Mouse (Mus musculus): ENCODE results near the gene Tfap2e. TPM values are rescaled to one million over a fixed set of nuclear protein-coding genes. Genes with fewer than 3 reads are reported as not detected.

Gene Tfap2e
- polyA plus RNA-seq, 1 experiment = 0.06 TPM

- TF ChIP-seq POLR2A (IDR thresholded peaks at IDR 0.05; ENCODE audit: control insufficient read depth, low read depth, low read length) = no peak
- TF ChIP-seq CTCF (IDR thresholded peaks at IDR 0.05; ENCODE audit: control insufficient read depth, insufficient read depth, insufficient replicate concordance, low read depth, low read length) = no peak
- no peak overlapping the region for H3K27ac ChIP-seq (ENCODE audit: control insufficient read depth, insufficient read depth, low read depth, low read length)
- H3K27me3 ChIP-seq (ENCODE audit: control insufficient read depth, insufficient read depth, low read length) = no peaks in the 10 kb centered on the region
- H3K4me1 ChIP-seq (ENCODE audit: control insufficient read depth, insufficient read depth, low read length) = peaks cover 11% of the 10 kb centered on the region
- H3K36me3 ChIP-seq (ENCODE audit: control insufficient read depth, insufficient read depth, low read length) = peaks cover 4% of the 10 kb centered on the region
- no peak overlapping the region for H3K4me3 ChIP-seq (ENCODE audit: control insufficient read depth, low read depth, low read length)
These were observed 20.7 kb upstream of the Tfap2e start for GRCm38 (mm10) chr4:126756766-126757165.

GRCm38 (mm10) chr4:126754736-126755374 lies 18.8 kb upstream of the Tfap2e start:
- Histone ChIP-seq H3K27me3 (ENCODE audit: control insufficient read depth, insufficient read depth, low read length) (no peaks in the 10 kb centered on the region), H3K4me3 (ENCODE audit: control insufficient read depth, low read depth, low read length) (no peak overlapping the region), H3K36me3 (ENCODE audit: control insufficient read depth, insufficient read depth, low read length) (peaks cover 4% of the 10 kb centered on the region), H3K4me1 (ENCODE audit: control insufficient read depth, insufficient read depth, low read length) (peaks cover 11% of the 10 kb centered on the region), H3K27ac (ENCODE audit: control insufficient read depth, insufficient read depth, low read depth, low read length) (no peak overlapping the region)
- TF ChIP-seq CTCF (IDR thresholded peaks at IDR 0.05; ENCODE audit: control insufficient read depth, insufficient read depth, insufficient replicate concordance, low read depth, low read length) = no peak
- TF ChIP-seq POLR2A (IDR thresholded peaks at IDR 0.05; ENCODE audit: control insufficient read depth, low read depth, low read length) = no peak

- TF ChIP-seq POLR2A (IDR thresholded peaks at IDR 0.05; ENCODE audit: control insufficient read depth, low read depth, low read length) (no peak), CTCF (IDR thresholded peaks at IDR 0.05; ENCODE audit: control insufficient read depth, insufficient read depth, insufficient replicate concordance, low read depth, low read length) (no peak)
- H3K4me3 ChIP-seq (ENCODE audit: control insufficient read depth, low read depth, low read length) = peak overlapping the region; percentile 91
- H3K27me3 ChIP-seq (ENCODE audit: control insufficient read depth, insufficient read depth, low read length) = no peaks in the 10 kb centered on the region
- peaks cover 4% of the 10 kb centered on the region for H3K36me3 ChIP-seq (ENCODE audit: control insufficient read depth, insufficient read depth, low read length)
- H3K4me1 ChIP-seq (ENCODE audit: control insufficient read depth, insufficient read depth, low read length) = peaks cover 11% of the 10 kb centered on the region
- peak overlapping the region; percentile 94 for H3K27ac ChIP-seq (ENCODE audit: control insufficient read depth, insufficient read depth, low read depth, low read length)
These were observed 18.2 kb upstream of the Tfap2e start for GRCm38 (mm10) chr4:126754231-126754611.

GRCm38 (mm10) chr4:126753268-126754230 lies 17.5 kb upstream of the Tfap2e start, which contains the start of the genes Ncdn and AU040320:
Ncdn (minus strand) TSS chr4:126753438.
AU040320 (plus strand) TSS chr4:126753544.
- 0 out of 2 replicates have a peak, but pooled peaks have one; percentile 2 for TF ChIP-seq CTCF (IDR thresholded peaks at IDR 0.05; ENCODE audit: control insufficient read depth, insufficient read depth, insufficient replicate concordance, low read depth, low read length)
- TF ChIP-seq POLR2A (IDR thresholded peaks at IDR 0.05; ENCODE audit: control insufficient read depth, low read depth, low read length) = peak; percentile 43
- H3K36me3 ChIP-seq (ENCODE audit: control insufficient read depth, insufficient read depth, low read length) = peaks cover 4% of the 10 kb centered on the region
- H3K4me1 ChIP-seq (ENCODE audit: control insufficient read depth, insufficient read depth, low read length) = peaks cover 11% of the 10 kb centered on the region
- H3K27me3 ChIP-seq (ENCODE audit: control insufficient read depth, insufficient read depth, low read length) = no peaks in the 10 kb centered on the region
- H3K4me3 ChIP-seq (ENCODE audit: control insufficient read depth, low read depth, low read length) = peak within 1 kb of the TSS; percentile 91
- H3K27ac ChIP-seq (ENCODE audit: control insufficient read depth, insufficient read depth, low read depth, low read length) = peak within 1 kb of the TSS; percentile 94

GRCm38 (mm10) chr4:126752608-126753141 lies 16.6 kb upstream of the Tfap2e start:
- H3K27ac ChIP-seq (ENCODE audit: control insufficient read depth, insufficient read depth, low read depth, low read length) = no peak overlapping the region
- no peak for TF ChIP-seq CTCF (IDR thresholded peaks at IDR 0.05; ENCODE audit: control insufficient read depth, insufficient read depth, insufficient replicate concordance, low read depth, low read length)
- 0 out of 2 replicates have a peak, but pooled peaks have one; percentile 26 for TF ChIP-seq POLR2A (IDR thresholded peaks at IDR 0.05; ENCODE audit: control insufficient read depth, low read depth, low read length)
- peaks cover 11% of the 10 kb centered on the region for H3K4me1 ChIP-seq (ENCODE audit: control insufficient read depth, insufficient read depth, low read length)

GRCm38 (mm10) chr4:126752024-126752607 lies 16.1 kb upstream of the Tfap2e start:
- peak overlapping the region; percentile 91 for H3K4me3 ChIP-seq (ENCODE audit: control insufficient read depth, low read depth, low read length)
- no peak for TF ChIP-seq CTCF (IDR thresholded peaks at IDR 0.05; ENCODE audit: control insufficient read depth, insufficient read depth, insufficient replicate concordance, low read depth, low read length)
- TF ChIP-seq POLR2A (IDR thresholded peaks at IDR 0.05; ENCODE audit: control insufficient read depth, low read depth, low read length) = no peak
- H3K36me3 ChIP-seq (ENCODE audit: control insufficient read depth, insufficient read depth, low read length) = no peaks in the 10 kb centered on the region; the same call in 1 of the 2 replicates

More at GRCm38 (mm10) chr4:126752608-126753141, 16.6 kb upstream of the Tfap2e start:
- no peaks in the 10 kb centered on the region; the same call in 1 of the 2 replicates for H3K36me3 ChIP-seq (ENCODE audit: control insufficient read depth, insufficient read depth, low read length)
- H3K27me3 ChIP-seq (ENCODE audit: control insufficient read depth, insufficient read depth, low read length) = no peaks in the 10 kb centered on the region
- peak overlapping the region; percentile 91 for H3K4me3 ChIP-seq (ENCODE audit: control insufficient read depth, low read depth, low read length)

More at GRCm38 (mm10) chr4:126752024-126752607, 16.1 kb upstream of the Tfap2e start:
- no peaks in the 10 kb centered on the region for H3K27me3 ChIP-seq (ENCODE audit: control insufficient read depth, insufficient read depth, low read length)
- peaks cover 11% of the 10 kb centered on the region for H3K4me1 ChIP-seq (ENCODE audit: control insufficient read depth, insufficient read depth, low read length)
- no peak overlapping the region for H3K27ac ChIP-seq (ENCODE audit: control insufficient read depth, insufficient read depth, low read depth, low read length)
